Mouse (Mus musculus) heart, adult 2 months (tissue): ENCODE results near the gene Mybpc2.
A peak's percentile ranks its signal among the peaks of the same experiment; 100 is the strongest.

Experiments
- CTCF ChIP-seq: fragments of 200-600 bp; IDR thresholded peaks from 2 replicates; pipeline ENCODE4 v1.8.1; 2022; ENCODE audit warnings: antibody characterized with exemption, mild to moderate bottlenecking, moderate library complexity
- EP300 ChIP-seq: fragments of 200-500 bp; IDR thresholded peaks from 2 replicates; pipeline ENCODE4 v1.6.1; 2011; ENCODE audit warnings: low read depth, low read length, control low read depth; ENCODE audit not compliant: insufficient read depth
- POLR2A ChIP-seq: fragments of 200-500 bp; IDR thresholded peaks from 2 replicates; pipeline ENCODE4 v1.6.1; 2011; ENCODE audit warnings: mild to moderate bottlenecking, low read depth, low read length, control low read depth; ENCODE audit not compliant: insufficient read depth

DNA sequence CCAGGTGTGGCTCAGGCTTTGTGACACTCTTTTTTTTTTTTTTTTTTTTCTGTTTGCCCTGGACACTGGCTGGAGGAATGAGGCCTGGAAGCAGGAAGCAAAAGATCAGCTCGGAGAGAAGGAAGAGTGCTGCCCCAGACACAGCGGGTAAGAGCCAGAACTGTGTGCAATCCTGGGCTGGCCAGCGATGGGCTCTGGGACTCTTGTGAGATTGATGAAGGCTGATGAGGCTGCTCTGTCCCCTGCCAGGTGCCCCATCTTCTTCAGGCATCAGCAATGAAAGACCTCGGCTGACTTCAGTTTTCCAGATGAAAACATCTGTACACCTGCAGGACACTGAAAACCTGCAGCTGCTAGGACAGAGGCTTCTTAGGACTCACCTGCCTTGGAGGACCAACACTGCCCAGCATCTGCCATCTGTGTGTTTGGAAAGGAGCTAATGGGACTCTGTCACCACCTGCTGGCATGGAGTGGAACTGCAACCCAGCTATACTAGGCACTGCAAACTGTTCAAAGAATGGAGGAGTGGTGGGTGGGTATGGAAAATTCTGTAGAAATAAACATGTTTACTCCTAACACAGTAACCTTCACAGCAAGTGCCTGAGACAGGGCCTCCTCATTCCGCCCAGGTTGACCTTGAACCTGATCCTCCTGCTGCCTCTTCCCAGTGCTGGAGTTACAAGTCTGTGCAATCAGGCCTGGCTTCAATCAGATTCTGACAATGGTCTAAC lies 39.5 kb downstream of the Mybpc2 start:
- TF ChIP-seq POLR2A (no peak), CTCF (no peak; the same call in none of the 2 replicates), EP300 (peak; percentile 91; the same call in 1 of the 2 replicates)
